Mouse (Mus musculus) MEL (cell line): Measurements from ENCODE around the gene Dgat2.

Experiments
- CTCF ChIP-seq, 3 experiments: IDR thresholded peaks in 2 of 3; conservative IDR thresholded peaks in 1 of 3; 2 replicates each; pipeline ENCODE4 v1.5.1; 2011 to 2012; ENCODE audit warnings: low read length in 3 of 3, low read depth in 2 of 3, mild to moderate bottlenecking in 2 of 3, improper control_type of control experiment in 1 of 3, inconsistent platforms in 1 of 3, mixed read lengths in 1 of 3, moderate library complexity in 1 of 3; ENCODE audit not compliant: control insufficient read depth in 1 of 3, insufficient read depth in 1 of 3, poor library complexity in 1 of 3, severe bottlenecking in 1 of 3
- EP300 ChIP-seq, 2 experiments: IDR thresholded peaks; 2 replicates each; pipeline ENCODE4 v1.6.1; 2011; ENCODE audit warnings: improper control_type of control experiment in 2 of 2, low read length in 2 of 2, low read depth in 1 of 2, mild to moderate bottlenecking in 1 of 2

- TF ChIP-seq CTCF (IDR thresholded peaks at IDR 0.05 in 2 of 3, conservative IDR thresholded peaks at IDR 0.05 in 1 of 3; ENCODE audit: control insufficient read depth in 1 of 3, insufficient read depth in 1 of 3, low read depth in 2 of 3, low read length in 3 of 3, poor library complexity in 1 of 3, severe bottlenecking in 1 of 3) = no peak
- TF ChIP-seq EP300 (IDR thresholded peaks at IDR 0.05; ENCODE audit: low read depth in 1 of 2, low read length in 2 of 2) = no peak
Observed at GRCm38 (mm10) chr7:99175666-99176065, 6.9 kb downstream of the Dgat2 start.
